Mouse (Mus musculus) cerebellum, postnatal 36 days (tissue): ENCODE data around the gene Plaa.
A peak's percentile ranks its signal among the peaks of the same experiment; 100 is the strongest.

Source experiments
- DNase-seq, 2 experiments: peaks; one replicate each; pipeline ENCODE4 v3.0.0; 2021 to 2022; ENCODE audit warnings: mixed read lengths in 2 of 2

Gene Plaa

DNA sequence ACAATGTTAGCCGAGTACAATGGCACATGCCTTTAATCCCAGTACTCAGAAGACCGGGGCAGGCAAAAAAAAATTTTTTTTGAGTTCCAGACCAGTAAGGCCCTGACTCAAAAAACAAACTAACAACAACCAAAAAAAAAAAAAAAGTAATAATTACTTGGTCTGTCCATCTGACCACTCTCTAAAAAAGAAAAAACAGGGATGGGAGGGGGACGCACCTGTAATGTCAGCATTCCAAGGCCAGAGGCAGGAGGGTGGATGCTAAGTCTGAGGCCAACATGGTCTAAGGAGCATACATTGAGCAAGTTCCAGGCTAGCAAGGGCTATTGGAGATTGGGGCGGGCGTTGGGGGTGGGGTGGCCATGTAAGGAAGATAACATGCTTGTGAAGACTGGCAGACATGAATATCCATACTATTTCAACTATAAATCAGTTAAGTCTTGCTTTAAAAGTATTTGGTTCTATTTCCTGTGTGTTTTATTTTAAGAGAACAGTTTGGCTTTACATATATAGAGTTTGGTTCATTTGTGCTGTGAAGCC, 48.0 kb downstream of the Plaa start:
- DNase-seq, result no peak

GRCm38 (mm10) chr4:94544321-94544720, 58.7 kb downstream of the Plaa start:
- no peak for DNase-seq

- DNase-seq, result no peak
Measured at GRCm38 (mm10) chr4:94543041-94543440, 60.0 kb downstream of the Plaa start.

DNA sequence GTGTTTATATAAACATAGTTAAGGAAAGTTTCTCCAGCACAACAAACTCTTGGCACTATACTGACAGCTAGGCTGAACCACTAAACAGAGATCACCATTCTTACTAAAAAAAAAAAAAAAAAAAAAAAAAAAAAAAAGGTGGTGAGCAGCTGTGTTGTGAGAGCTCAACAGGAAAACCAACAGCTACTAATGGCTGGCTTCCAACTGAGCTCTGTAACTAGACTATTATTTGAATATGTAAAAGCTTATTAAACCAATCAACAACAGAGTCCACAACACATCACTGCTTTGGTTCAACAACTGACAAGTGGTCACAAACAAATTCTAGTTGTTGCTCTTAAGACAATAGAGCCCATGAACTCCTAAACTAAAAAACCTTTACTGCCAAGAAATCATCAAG, 69.8 kb downstream of the Plaa start:
- DNase-seq, result no peak

DNA sequence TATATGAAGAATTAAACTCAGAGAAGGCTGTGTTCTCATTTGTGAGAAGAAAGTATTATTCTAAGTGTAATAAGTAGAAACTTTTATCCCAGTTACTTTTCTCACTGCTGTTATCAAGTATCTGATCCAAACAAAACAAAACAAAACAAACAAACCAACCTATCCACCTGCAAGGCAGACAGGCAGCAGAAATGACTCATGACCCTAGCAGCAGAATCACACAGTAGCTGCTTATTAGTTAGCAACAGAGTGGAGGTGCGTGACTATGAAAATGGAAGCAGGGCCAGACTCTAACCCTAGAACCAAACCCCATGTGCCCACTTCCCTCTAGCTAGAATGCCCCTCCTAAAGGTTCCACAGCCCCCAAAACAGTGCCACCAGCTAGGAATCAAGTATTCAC, 73.6 kb downstream of the Plaa start:
- no peak for DNase-seq

DNA sequence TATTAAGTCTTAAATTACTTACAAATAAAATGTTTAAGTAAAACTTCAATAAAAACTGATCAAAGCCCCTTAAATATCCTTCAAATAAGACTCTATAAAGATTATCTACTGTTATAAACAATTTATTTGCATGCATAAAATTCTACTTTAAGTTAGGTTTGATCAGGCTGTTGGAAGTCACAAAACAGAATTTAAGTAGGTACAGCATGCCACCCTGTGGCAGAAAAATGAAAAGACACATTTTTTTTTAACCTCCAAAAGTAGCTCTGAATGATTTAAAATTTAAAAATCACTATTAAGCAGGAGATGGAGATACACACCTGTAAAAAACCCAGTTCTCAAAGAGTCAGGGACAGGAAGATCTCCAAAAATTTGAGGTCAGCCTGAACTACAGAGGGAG, 79.7 kb downstream of the Plaa start:
- DNase-seq, result no peak

DNA sequence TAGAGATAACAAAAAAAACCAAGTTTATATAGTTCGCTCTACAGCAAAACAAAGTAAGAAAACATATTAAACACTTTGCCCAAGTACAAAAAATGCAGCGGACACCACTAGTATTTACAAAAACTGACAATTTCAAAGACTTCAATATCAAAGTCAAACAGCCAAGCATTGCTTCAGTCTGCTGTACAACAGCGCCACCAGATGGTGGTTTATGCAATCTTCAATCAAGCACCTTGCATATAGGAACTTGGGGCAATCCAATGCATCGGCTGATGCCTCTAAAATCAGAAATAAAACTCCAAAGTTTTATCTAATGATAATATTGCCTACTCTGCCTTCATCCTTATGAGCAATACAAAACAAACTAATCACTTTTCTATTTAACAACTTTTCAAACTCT, 85.4 kb downstream of the Plaa start:
- peak; percentile 36 to 53 for DNase-seq
